Mouse (Mus musculus) embryonic facial prominence, embryonic 11.5 days (tissue): ENCODE measurements at regions not wholly inside any gene's neighbourhood (a gene's known extent, or its start where the extent isn't known, plus 50 kb on each side); places are given as distances from the start of the nearest gene placed in this dataset.
A peak's percentile ranks its signal among the peaks of the same experiment; 100 is the strongest.

Experiments
- ATAC-seq: fragments of 200-750 bp; cut with Nextera tagmentation; replicated peaks from 2 replicates; pipeline ENCODE4 v1.8.0; 2017; ENCODE audit warnings: low read depth; ENCODE audit not compliant: insufficient number of reproducible peaks, low FRiP score, low TSS enrichment
- DNase-seq: peaks from one replicate; pipeline ENCODE4 v3.0.0-alpha.2; 2015; ENCODE audit warnings: low spot score
- H3K27ac ChIP-seq: fragments of 300-500 bp; sonication (generic); replicated peaks from 2 replicates; pipeline ENCODE4 v1.5.1; 2014; ENCODE audit warnings: mild to moderate bottlenecking, low read depth, low read length, control low read depth
- H3K27me3 ChIP-seq: fragments of 300-500 bp; sonication (generic); 2 replicates; pipeline ENCODE4 v1.6.1; 2014; ENCODE audit warnings: mild to moderate bottlenecking, low read length, moderate library complexity, mixed read lengths; ENCODE audit not compliant: control insufficient read depth, insufficient read depth
- H3K36me3 ChIP-seq: fragments of 300-500 bp; sonication (generic); replicated peaks from 2 replicates; pipeline ENCODE4 v1.6.1; 2014; ENCODE audit warnings: low read depth, mild to moderate bottlenecking, low read length, moderate library complexity, mixed read lengths; ENCODE audit not compliant: control insufficient read depth, insufficient read depth
- H3K4me1 ChIP-seq: fragments of 300-500 bp; sonication (generic); 2 replicates; pipeline ENCODE4 v1.6.1; 2014; ENCODE audit warnings: low read length, mixed read lengths; ENCODE audit not compliant: control insufficient read depth, insufficient read depth
- H3K4me2 ChIP-seq: fragments of 300-500 bp; sonication (generic); 2 replicates; pipeline ENCODE4 v1.6.1; 2014; ENCODE audit warnings: low read depth, mild to moderate bottlenecking, control low read depth, low read length, moderate library complexity
- H3K4me3 ChIP-seq: fragments of 300-500 bp; sonication (generic); 2 replicates; pipeline ENCODE4 v1.5.1; 2014; ENCODE audit warnings: low read depth, low read length, control low read depth
- H3K9ac ChIP-seq: fragments of 300-500 bp; sonication (generic); replicated peaks from 2 replicates; pipeline ENCODE4 v1.6.1; 2014; ENCODE audit warnings: mild to moderate bottlenecking, control low read depth, low read length
- H3K9me3 ChIP-seq: fragments of 300-500 bp; sonication (generic); replicated peaks from 2 replicates; pipeline ENCODE4 v1.6.1; 2016; ENCODE audit warnings: mild to moderate bottlenecking, low read length, inconsistent platforms, mixed read lengths; ENCODE audit not compliant: control insufficient read depth
- WGBS: fragments of 180-500 bp; shearing (Covaris S2); extraction: QIAGEN DNeasy Blood & Tissue Kit; methylation state at CpG from one replicate; pipeline ENCODE4 v1.1.7; 2014; 5-methylcytosine and 5-hydroxymethylcytosine counted together

GRCm38 (mm10) chr19:56116285-56116680 is 170.7 kb upstream of the Habp2 start:
- no peak overlapping the region for H3K27ac ChIP-seq

GRCm38 (mm10) chr19:56120723-56121122 is 166.2 kb upstream of the Habp2 start:
- 92% methylated on average over 7 of the region's 7 CpGs for WGBS

More at GRCm38 (mm10) chr19:56116285-56116680, 170.7 kb upstream of the Habp2 start:
- WGBS: 53% methylated on average over 7 of the region's 7 CpGs
- Histone ChIP-seq H3K9me3 (no peaks in the 10 kb centered on the region), H3K9ac (no peak overlapping the region), H3K4me2 (no peak overlapping the region), H3K4me1 (no peaks in the 10 kb centered on the region; the same call in 1 of the 2 replicates), H3K36me3 (no peaks in the 10 kb centered on the region), H3K4me3 (no peak overlapping the region), H3K27me3 (no peaks in the 10 kb centered on the region)
- ATAC-seq (no peak), DNase-seq (no peak)

DNA sequence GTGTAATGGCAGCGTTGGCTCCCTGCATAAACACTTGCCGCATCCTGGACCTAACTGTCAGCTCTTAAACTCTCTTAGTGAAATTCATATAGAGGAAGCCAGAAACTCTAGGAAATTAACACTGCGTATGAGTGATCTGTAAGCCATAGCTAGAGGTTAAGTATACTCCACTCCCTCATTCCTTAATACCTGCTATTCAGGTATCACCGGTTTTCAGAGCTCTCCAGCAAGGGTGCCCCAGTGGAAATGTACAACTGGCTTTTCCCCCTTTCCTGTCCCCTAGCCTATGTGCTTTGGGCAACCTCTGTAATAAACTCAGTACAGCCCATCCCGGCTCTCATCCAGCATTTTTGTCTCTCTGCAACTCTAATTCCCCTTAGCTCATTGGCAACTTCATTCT is 164.8 kb upstream of the Habp2 start:
- whole genome bisulfite sequencing: 82% methylated on average over 5 of the region's 5 CpGs
- H3K4me3 ChIP-seq: no peak overlapping the region
- DNase-seq (peak; percentile 49), ATAC-seq (no peak)
- H3K4me1 ChIP-seq: no peaks in the 10 kb centered on the region
- H3K4me2 ChIP-seq: no peak overlapping the region
- no peak overlapping the region for H3K27ac ChIP-seq
- H3K36me3 ChIP-seq: no peaks in the 10 kb centered on the region
- H3K27me3 ChIP-seq: no peaks in the 10 kb centered on the region
- H3K9me3 ChIP-seq: no peaks in the 10 kb centered on the region
- no peak overlapping the region for H3K9ac ChIP-seq

More at GRCm38 (mm10) chr19:56120723-56121122, 166.2 kb upstream of the Habp2 start:
- H3K4me3 ChIP-seq: no peak overlapping the region
- H3K9ac ChIP-seq: no peak overlapping the region
- H3K4me1 ChIP-seq: no peaks in the 10 kb centered on the region
- H3K27me3 ChIP-seq: no peaks in the 10 kb centered on the region
- no peak for ATAC-seq
- H3K27ac ChIP-seq: no peak overlapping the region
- H3K36me3 ChIP-seq: no peaks in the 10 kb centered on the region
- no peak overlapping the region for H3K4me2 ChIP-seq
- H3K9me3 ChIP-seq: no peaks in the 10 kb centered on the region
- DNase-seq: no peak

DNA sequence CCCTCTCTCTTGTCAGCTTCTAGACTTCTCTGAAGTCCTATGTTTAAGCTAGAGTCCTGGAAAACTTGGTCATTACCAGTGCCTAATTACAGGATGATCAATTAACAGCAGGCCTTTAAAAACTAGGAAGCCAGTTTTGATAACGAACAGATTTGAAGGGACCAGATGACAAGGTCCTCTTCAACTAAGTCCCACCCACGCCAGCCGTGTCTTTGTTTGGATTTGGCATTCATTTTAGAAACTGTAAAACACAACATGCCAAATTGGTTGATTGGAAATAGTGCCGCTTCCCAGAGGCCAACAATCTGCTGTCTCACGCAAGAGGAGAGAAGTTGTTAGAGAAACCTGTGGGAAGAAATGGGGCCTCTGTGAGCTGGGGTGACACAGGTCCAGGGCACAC is 155.4 kb upstream of the Habp2 start:
- no peak overlapping the region for H3K4me3 ChIP-seq
- no peak overlapping the region for H3K4me2 ChIP-seq
- H3K27ac ChIP-seq: no peak overlapping the region
- ATAC-seq: no peak
- no peaks in the 10 kb centered on the region for H3K27me3 ChIP-seq
- no peaks in the 10 kb centered on the region for H3K36me3 ChIP-seq
- WGBS: 63% methylated on average over 5 of the region's 5 CpGs
- DNase-seq: no peak
- H3K4me1 ChIP-seq: peaks cover 2% of the 10 kb centered on the region
- H3K9ac ChIP-seq: no peak overlapping the region
- no peaks in the 10 kb centered on the region for H3K9me3 ChIP-seq

DNA sequence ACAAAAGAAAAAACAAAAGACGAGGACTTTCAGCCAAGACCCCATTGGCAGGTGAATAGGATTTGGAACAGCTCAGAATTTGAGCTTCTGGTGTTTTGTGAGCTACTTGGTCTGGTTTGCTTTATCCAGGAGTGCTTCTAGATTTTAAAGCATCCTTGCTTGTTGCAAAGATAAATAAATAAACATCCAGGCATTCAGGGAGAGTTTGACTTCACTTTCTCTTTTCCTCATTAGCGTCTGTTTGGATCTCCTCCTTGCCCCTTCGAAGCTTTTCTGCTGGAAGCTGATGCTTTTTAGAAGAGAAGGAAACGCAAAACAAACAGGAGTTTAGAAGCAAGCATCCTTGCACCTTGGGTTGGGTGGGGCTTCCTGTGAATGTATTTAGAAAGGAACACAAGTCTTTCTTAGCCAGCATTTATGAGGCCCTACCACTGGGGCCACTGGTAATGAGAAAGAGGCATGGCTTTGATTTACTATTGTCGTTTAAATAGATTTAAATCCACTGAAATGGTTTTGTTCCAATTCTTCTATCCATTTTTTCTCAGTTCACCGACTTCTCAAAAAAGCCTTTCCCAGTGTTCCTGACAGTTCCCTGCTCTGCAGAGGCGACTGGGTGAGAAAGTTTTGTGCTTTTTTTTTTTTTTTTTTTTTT is 153.9 kb upstream of the Habp2 start:
- no peak overlapping the region for H3K27ac ChIP-seq
- no peak overlapping the region for H3K9ac ChIP-seq
- DNase-seq (no peak), ATAC-seq (no peak)
- no peaks in the 10 kb centered on the region for H3K36me3 ChIP-seq
- no peaks in the 10 kb centered on the region for H3K9me3 ChIP-seq
- no peaks in the 10 kb centered on the region for H3K27me3 ChIP-seq
- 12% methylated on average over 7 of the region's 7 CpGs for WGBS
- H3K4me1 ChIP-seq: peaks cover 2% of the 10 kb centered on the region
- no peak overlapping the region for H3K4me3 ChIP-seq
- H3K4me2 ChIP-seq: no peak overlapping the region

- Histone ChIP-seq H3K27ac (no peak overlapping the region), H3K9me3 (no peaks in the 10 kb centered on the region), H3K4me1 (peaks cover 2% of the 10 kb centered on the region), H3K27me3 (no peaks in the 10 kb centered on the region), H3K9ac (no peak overlapping the region), H3K36me3 (no peaks in the 10 kb centered on the region), H3K4me2 (no peak overlapping the region), H3K4me3 (no peak overlapping the region)
- ATAC-seq (no peak), DNase-seq (no peak)
- 21% methylated on average over 5 of the region's 5 CpGs for WGBS
These were observed 153.4 kb upstream of the Habp2 start for GRCm38 (mm10) chr19:56133565-56133964.

DNA sequence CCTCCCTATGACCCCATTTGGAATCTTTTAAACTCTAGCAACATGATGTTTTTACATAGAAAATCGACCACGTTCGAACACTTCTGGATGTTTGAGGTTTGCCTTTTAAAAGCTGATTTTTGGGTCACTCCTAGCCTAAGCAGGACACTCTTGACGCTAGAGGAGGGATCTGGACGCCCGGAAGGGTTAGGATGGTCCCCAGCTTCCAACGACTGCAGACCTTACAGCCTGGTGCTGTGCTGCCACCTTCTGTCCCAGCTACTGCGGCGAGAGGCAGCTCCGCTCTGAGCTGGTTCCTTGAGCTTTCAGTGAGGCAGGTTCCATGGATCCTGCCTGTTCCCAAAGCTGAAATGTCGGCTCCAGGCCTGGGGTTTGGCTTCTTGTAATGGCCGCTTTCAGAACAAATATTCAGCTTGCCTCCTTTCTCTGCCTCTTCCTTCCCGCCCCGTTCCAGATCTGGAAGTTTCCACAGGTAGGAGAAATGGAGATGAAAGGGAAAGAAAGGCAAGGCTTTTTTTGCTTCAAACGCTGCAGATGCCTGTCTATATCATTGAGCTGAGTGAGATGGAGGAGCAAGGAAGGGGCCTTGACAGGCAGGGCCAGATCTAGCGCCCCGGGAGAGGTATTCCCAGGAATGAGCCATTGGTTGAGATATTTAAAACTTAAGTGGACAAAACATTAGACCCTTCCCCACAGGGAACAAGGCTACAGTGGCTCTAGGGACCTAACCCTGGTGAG is 152.7 kb upstream of the Habp2 start:
- Histone ChIP-seq H3K27ac (no peak overlapping the region), H3K9ac (no peak overlapping the region), H3K4me3 (no peak overlapping the region), H3K36me3 (no peaks in the 10 kb centered on the region), H3K4me2 (no peak overlapping the region), H3K27me3 (no peaks in the 10 kb centered on the region), H3K4me1 (peaks cover 2% of the 10 kb centered on the region), H3K9me3 (no peaks in the 10 kb centered on the region)
- DNase-seq (peak; percentile 85), ATAC-seq (peak; percentile 82; the same call in 1 of the 2 replicates)
- WGBS: 14% methylated on average over 17 of the region's 17 CpGs

DNA sequence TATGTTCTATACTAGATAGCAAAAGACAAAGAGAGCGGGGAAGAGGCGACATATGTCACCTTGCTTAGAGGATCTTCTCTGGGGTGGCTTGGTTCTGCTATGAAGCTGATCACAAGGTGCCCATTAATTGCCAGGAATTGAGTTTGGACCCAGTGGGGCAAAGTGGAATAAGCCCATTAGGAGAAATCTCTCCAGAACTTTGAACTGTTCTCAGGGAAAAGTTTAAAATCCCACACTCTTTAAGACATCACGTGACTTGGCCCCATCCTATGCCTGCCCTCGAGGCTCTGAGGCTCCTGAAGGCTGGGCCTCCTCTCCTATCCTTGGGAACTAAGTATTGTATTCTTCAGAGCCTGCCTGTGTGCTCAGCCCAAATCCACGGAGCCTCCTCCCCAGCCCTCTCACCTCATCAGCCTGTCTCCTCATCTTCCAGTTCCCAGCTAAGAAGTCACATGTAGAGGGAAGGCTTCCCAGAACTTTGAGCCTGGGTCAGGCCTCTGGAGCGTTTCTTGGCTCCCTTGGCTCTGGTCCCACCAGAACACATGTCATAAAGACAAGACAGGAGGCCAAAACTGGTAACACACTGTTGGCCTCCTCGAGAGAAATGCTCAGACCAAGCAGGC is 151.5 kb upstream of the Habp2 start:
- Histone ChIP-seq H3K9me3 (no peaks in the 10 kb centered on the region), H3K4me2 (no peak overlapping the region), H3K4me1 (peaks cover 2% of the 10 kb centered on the region), H3K4me3 (no peak overlapping the region), H3K9ac (no peak overlapping the region), H3K27ac (no peak overlapping the region), H3K36me3 (no peaks in the 10 kb centered on the region), H3K27me3 (no peaks in the 10 kb centered on the region)
- ATAC-seq: no peak
- no peak for DNase-seq
- WGBS: 83% methylated on average over 7 of the region's 7 CpGs
